Mouse (Mus musculus) limb, embryonic 10.5 days (tissue): ENCODE results near the gene Pigl. TPM values are rescaled to one million over a fixed set of nuclear protein-coding genes. Genes with fewer than 3 reads are reported as not detected.
A peak's percentile ranks its signal among the peaks of the same experiment; 100 is the strongest.
"Not testable (repeated sequence)": the region's sequence is repeated elsewhere in the genome, so short reads cannot be mapped to it uniquely, and the experiment has no call there.

ENCODE experiments used
- DNase-seq: peaks from one replicate; pipeline ENCODE4 v3.0.0-alpha.2; 2017; ENCODE audit warnings: low spot score
- H3K27ac ChIP-seq: fragments of 300-500 bp; sonication (generic); 2 replicates; pipeline ENCODE4 v1.5.1; 2016; ENCODE audit warnings: mild to moderate bottlenecking
- H3K27me3 ChIP-seq: fragments of 300-500 bp; sonication (generic); 2 replicates; pipeline ENCODE4 v1.6.1; 2016; ENCODE audit warnings: low read depth, mild to moderate bottlenecking; ENCODE audit not compliant: poor library complexity, severe bottlenecking
- H3K36me3 ChIP-seq: fragments of 300-500 bp; sonication (generic); 2 replicates; pipeline ENCODE4 v1.6.1; 2016; ENCODE audit warnings: mild to moderate bottlenecking, moderate library complexity
- H3K4me1 ChIP-seq: fragments of 300-500 bp; sonication (generic); 2 replicates; pipeline ENCODE4 v1.6.1; 2016
- H3K4me3 ChIP-seq: fragments of 300-500 bp; sonication (generic); 2 replicates; pipeline ENCODE4 v1.5.1; 2016; ENCODE audit warnings: mild to moderate bottlenecking, moderate library complexity
- H3K9me3 ChIP-seq: fragments of 300-500 bp; sonication (generic); replicated peaks from 2 replicates; pipeline ENCODE4 v1.6.1; 2016; ENCODE audit warnings: mild to moderate bottlenecking
- WGBS: fragments of 180-500 bp; shearing (Covaris S2); methylation state at CpG from one replicate; pipeline ENCODE4 v1.1.7; 2016; 5-methylcytosine and 5-hydroxymethylcytosine counted together
- polyA plus RNA-seq: library from polyadenylated mRNA; unstranded; fragments of >200 nt; fragmentation: Nextera tagmentation; extraction: Ambion mirVana; gene quantifications from 2 replicates; pipeline ENCODE4 v1.2.1, GENCODE M21; 2016

The Pigl gene
- polyA plus RNA-seq, 1 experiment from 2014 or later, result 13.9 TPM

GRCm38 (mm10) chr11:62478931-62479330 is 20.7 kb downstream of the Pigl start:
- Histone ChIP-seq H3K4me1 (no peaks in the 10 kb centered on the region), H3K36me3 (no peaks in the 10 kb centered on the region), H3K27ac (no peak overlapping the region), H3K9me3 (no peaks in the 10 kb centered on the region), H3K27me3 (no peaks in the 10 kb centered on the region), H3K4me3 (no peak overlapping the region)
- no peak for DNase-seq
- WGBS, result 85% methylated on average over 6 of the region's 6 CpGs

GRCm38 (mm10) chr11:62479581-62479980 is 21.3 kb downstream of the Pigl start:
- DNase-seq, result no peak
- Histone ChIP-seq H3K36me3 (no peaks in the 10 kb centered on the region), H3K27me3 (no peaks in the 10 kb centered on the region), H3K27ac (no peak overlapping the region), H3K4me3 (no peak overlapping the region), H3K4me1 (peaks cover 2% of the 10 kb centered on the region; the same call in 1 of the 2 replicates), H3K9me3 (no peaks in the 10 kb centered on the region)
- 91% methylated on average over 5 of the region's 5 CpGs for WGBS

- 92% methylated on average over 1 of the region's 1 CpGs for WGBS
Observed at GRCm38 (mm10) chr11:62486949-62487348, 28.7 kb downstream of the Pigl start.

GRCm38 (mm10) chr11:62487540-62488350 is 29.5 kb downstream of the Pigl start:
- Histone ChIP-seq H3K27ac (no peak overlapping the region), H3K4me3 (no peak overlapping the region), H3K27me3 (no peaks in the 10 kb centered on the region), H3K36me3 (no peaks in the 10 kb centered on the region), H3K9me3 (no peaks in the 10 kb centered on the region), H3K4me1 (peaks cover 12% of the 10 kb centered on the region)
- 97% methylated on average over 10 of the region's 10 CpGs for WGBS
- DNase-seq, result no peak

More at GRCm38 (mm10) chr11:62486949-62487348, 28.7 kb downstream of the Pigl start:
- no peak overlapping the region for H3K4me3 ChIP-seq
- no peaks in the 10 kb centered on the region for H3K9me3 ChIP-seq
- no peak for DNase-seq
- no peak overlapping the region for H3K27ac ChIP-seq
- H3K27me3 ChIP-seq, result no peaks in the 10 kb centered on the region
- H3K36me3 ChIP-seq, result no peaks in the 10 kb centered on the region
- H3K4me1 ChIP-seq, result peaks cover 12% of the 10 kb centered on the region

GRCm38 (mm10) chr11:62493701-62494100 is 35.4 kb downstream of the Pigl start:
- Histone ChIP-seq H3K27ac (peak overlapping the region; percentile 89; the same call in 1 of the 2 replicates), H3K4me3 (no peak overlapping the region), H3K9me3 (no peaks in the 10 kb centered on the region), H3K4me1 (peaks cover 31% of the 10 kb centered on the region), H3K36me3 (no peaks in the 10 kb centered on the region), H3K27me3 (no peaks in the 10 kb centered on the region)
- no peak for DNase-seq
- WGBS, result 94% methylated on average over 6 of the region's 6 CpGs

GRCm38 (mm10) chr11:62494754-62495275 is 36.6 kb downstream of the Pigl start:
- WGBS, result 2% methylated on average over 6 of the region's 6 CpGs
- Histone ChIP-seq H3K9me3 (no peaks in the 10 kb centered on the region), H3K27ac (peak overlapping the region; percentile 89), H3K4me1 (peaks cover 24% of the 10 kb centered on the region), H3K4me3 (peak overlapping the region; percentile 24; the same call in 1 of the 2 replicates), H3K36me3 (no peaks in the 10 kb centered on the region), H3K27me3 (no peaks in the 10 kb centered on the region)
- peak; percentile 72 for DNase-seq

- H3K4me3 ChIP-seq, result peak overlapping the region; percentile 24; the same call in 1 of the 2 replicates
- peak; percentile 49 for DNase-seq
Observed at GRCm38 (mm10) chr11:62495276-62495801, 37.1 kb downstream of the Pigl start.

GRCm38 (mm10) chr11:62496151-62496715 is 38.0 kb downstream of the Pigl start:
- Histone ChIP-seq H3K4me1 (peaks cover 22% of the 10 kb centered on the region), H3K27ac (peak overlapping the region; percentile 89; the same call in 1 of the 2 replicates), H3K36me3 (no peaks in the 10 kb centered on the region), H3K27me3 (no peaks in the 10 kb centered on the region), H3K9me3 (no peaks in the 10 kb centered on the region), H3K4me3 (no peak overlapping the region)
- WGBS, result 61% methylated on average over 5 of the region's 5 CpGs
- peak; percentile 49 for DNase-seq

More at GRCm38 (mm10) chr11:62495276-62495801, 37.1 kb downstream of the Pigl start:
- 43% methylated on average over 10 of the region's 10 CpGs for WGBS
- no peaks in the 10 kb centered on the region for H3K9me3 ChIP-seq
- peak overlapping the region; percentile 89 for H3K27ac ChIP-seq
- H3K4me1 ChIP-seq, result peaks cover 22% of the 10 kb centered on the region
- no peaks in the 10 kb centered on the region for H3K27me3 ChIP-seq
- H3K36me3 ChIP-seq, result no peaks in the 10 kb centered on the region

- no peaks in the 10 kb centered on the region for H3K36me3 ChIP-seq
- no peaks in the 10 kb centered on the region for H3K27me3 ChIP-seq
- H3K27ac ChIP-seq, result no peak overlapping the region
- H3K9me3 ChIP-seq, result no peaks in the 10 kb centered on the region
- WGBS, result 80% methylated on average over 3 of the region's 3 CpGs
- H3K4me1 ChIP-seq, result peaks cover 22% of the 10 kb centered on the region
- H3K4me3 ChIP-seq, result no peak overlapping the region
- DNase-seq, result no peak
Observed at GRCm38 (mm10) chr11:62497181-62497580, 38.9 kb downstream of the Pigl start.

GRCm38 (mm10) chr11:62498802-62499201 is 40.5 kb downstream of the Pigl start:
- DNase-seq, result no peak
- Histone ChIP-seq H3K4me3 (no peak overlapping the region), H3K9me3 (no peaks in the 10 kb centered on the region), H3K27ac (no peak overlapping the region), H3K27me3 (no peaks in the 10 kb centered on the region), H3K36me3 (no peaks in the 10 kb centered on the region), H3K4me1 (peaks cover 22% of the 10 kb centered on the region)
- WGBS, result 92% methylated on average over 2 of the region's 2 CpGs

- Histone ChIP-seq H3K4me3 (no peak overlapping the region), H3K27ac (no peak overlapping the region), H3K9me3 (no peaks in the 10 kb centered on the region), H3K27me3 (no peaks in the 10 kb centered on the region), H3K36me3 (no peaks in the 10 kb centered on the region), H3K4me1 (peaks cover 6% of the 10 kb centered on the region)
- no peak for DNase-seq
- WGBS, result 91% methylated on average over 2 of the region's 2 CpGs
Observed at GRCm38 (mm10) chr11:62500529-62500928, 42.3 kb downstream of the Pigl start.

- Histone ChIP-seq H3K27me3 (no peaks in the 10 kb centered on the region), H3K9me3 (no peaks in the 10 kb centered on the region), H3K27ac (no peak overlapping the region), H3K4me1 (peaks cover 3% of the 10 kb centered on the region; the same call in 1 of the 2 replicates), H3K4me3 (no peak overlapping the region), H3K36me3 (no peaks in the 10 kb centered on the region)
- no peak for DNase-seq
- WGBS, result 80% methylated on average over 4 of the region's 4 CpGs
Observed at GRCm38 (mm10) chr11:62507683-62508082, 49.4 kb downstream of the Pigl start.

GRCm38 (mm10) chr11:62508365-62508764 is 50.1 kb downstream of the Pigl start:
- not testable (repeated sequence) for H3K4me3 ChIP-seq, H3K27me3 ChIP-seq, H3K9me3 ChIP-seq, DNase-seq, H3K4me1 ChIP-seq, H3K36me3 ChIP-seq, H3K27ac ChIP-seq
- 98% methylated on average over 13 of the region's 13 CpGs for whole genome bisulfite sequencing
